Mouse (Mus musculus): ENCODE data around the gene Adssl1.

The Adssl1 gene

DNA sequence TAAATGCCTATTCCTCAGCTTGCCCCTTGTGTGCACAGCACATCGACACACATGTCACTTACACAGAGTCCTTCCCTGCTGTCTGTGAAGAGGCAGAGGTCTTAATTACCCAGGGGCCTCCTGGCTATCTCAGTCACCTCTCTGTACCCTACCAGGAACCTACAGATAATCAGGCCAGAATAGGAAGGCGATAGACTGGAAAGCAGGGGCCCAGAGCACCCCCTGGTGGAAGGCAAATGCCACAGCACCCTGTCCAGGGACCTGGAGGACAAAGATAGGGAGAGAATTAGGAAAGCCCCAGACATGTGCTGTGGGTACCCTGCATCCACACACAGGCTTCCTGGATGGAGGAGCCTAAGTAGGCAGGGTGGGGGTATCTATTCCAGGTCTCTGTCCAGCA lies 3.9 kb downstream of the Adssl1 start:
- DNase-seq (ENCODE audit: low spot score): peak; percentile 50

DNA sequence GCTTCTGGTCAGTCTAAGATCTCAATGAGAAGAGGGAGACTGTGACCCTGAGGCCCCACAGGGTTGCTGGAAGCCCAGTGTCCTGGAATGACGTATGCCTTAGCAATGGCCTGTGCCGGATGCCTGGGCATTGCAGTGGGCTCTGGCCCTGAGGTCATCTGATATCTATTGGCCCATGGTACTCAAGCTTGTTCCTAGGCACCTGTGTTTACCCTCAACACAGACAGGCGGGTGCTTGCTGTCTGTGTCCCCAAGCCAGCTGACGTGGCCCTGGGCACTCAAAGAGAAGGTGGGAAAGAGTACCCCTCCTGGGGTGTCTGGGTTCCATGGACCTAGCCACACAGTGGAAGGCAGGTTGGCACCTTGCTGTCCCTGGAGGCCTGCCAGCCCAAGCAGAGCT lies 5.9 kb downstream of the Adssl1 start:
- no peak for DNase-seq (ENCODE audit: low spot score)

DNA sequence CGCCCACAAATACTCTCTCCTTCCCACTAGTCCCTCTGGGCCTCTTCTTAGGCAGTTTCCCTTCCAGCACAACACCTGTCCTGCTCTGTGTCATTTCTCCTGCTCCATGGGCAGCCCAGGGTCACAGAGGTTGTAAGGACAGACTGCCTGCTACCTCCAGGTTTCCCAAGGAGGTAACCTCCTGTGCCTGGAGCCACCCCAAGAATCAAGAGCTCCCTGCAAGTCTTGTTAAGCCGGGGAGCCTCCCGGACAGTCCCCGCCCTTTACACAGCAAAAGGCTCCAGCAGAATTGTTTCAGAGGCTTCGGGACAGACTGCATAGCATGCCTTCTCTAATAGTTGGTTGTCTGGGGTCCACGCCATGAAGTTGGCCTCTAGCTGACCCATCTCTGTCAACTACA lies 6.6 kb downstream of the Adssl1 start:
- DNase-seq (ENCODE audit: low spot score): no peak

DNA sequence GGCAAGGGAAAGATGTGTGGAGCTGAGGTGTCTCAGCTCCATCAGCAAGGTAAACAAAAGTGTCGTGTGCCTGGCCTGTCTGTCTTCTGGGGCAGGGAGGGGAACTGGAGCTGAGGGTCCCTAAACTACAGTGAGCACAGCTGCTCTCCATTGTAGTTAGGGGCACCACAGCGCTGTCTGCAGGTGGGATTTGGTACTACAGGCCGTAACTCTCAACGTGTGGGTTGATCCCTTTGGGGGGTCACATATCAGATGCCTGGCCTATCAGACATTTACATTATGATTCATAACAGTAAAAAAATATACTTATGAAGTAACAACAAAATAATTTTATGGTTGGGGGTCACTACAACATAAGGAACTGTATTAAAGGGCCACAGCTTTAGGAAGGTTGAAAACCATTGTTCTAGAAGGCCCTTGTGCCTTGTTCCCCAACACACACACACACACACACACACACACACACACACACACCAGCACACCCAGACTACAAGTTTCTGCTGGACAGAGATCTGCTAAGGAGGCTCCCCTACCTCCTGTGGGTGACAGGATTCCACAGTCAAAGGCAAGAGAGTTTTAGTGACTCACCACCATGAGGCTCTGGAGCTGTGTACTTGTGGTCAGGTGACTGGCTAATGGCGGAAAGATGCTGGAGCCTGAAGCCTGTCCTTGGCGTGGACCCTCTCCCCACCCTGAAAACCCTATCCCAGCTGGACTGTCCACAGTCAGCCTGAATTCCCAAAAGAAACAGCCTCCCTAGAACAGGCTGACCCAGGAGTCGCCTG lies 7.4 kb downstream of the Adssl1 start:
- no peak for DNase-seq (ENCODE audit: low spot score)

DNA sequence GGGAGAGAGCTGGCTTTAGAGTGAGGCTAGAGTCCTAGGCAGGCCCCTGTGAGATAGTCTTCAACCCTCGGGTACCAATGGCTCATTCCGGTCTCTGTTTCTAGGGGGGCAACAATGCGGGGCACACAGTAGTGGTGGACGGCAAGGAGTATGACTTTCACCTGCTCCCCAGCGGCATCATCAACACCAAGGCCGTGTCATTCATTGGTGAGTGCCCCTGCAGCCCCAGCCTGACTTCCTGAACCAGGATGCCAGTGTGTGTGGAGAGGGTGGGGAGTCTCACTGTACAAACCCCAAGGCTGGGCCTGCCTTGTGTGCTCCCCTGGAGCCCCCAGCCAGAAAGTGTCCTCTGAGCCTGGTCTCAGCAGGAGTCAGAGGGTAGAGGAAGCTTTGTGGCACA lies 8.4 kb downstream of the Adssl1 start:
- DNase-seq (ENCODE audit: low spot score): no peak

DNA sequence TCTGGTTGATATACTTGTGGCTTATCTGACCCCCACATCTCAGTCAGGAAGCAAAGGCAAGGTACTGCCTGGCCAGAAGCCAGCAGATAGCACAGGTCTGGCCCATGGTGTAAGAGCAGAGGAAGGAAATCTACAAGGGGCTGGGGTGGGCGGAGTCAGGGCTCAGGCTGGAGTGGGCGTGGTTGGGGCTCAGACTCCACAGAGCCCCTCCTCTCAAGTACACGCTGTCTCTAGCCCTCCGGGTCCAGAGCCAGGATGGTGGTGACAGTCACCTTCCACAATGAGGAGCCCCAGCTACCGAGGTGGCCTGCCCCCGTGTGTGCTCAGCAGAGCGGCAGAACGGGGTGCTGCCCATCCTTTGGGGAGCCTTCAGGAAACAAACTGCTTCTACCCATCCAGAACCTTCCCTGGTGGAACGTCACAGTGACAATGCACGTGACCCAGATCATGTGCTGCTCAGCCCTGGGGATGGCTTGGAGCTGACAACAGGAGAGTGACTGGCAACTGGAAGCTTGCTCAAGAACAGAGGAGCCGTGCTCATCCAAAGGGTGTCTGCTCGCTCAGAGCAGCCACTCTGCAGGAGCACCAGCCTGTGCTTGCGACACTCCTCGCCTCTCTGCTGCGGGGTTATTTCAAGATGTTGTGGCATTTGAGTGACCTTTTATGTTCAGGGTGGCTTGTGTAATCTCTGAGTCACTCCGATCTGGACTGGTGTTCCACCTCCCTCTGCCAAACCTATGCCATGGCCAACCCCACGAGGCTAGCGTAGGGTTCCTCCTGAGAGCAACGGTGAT lies 9.3 kb downstream of the Adssl1 start:
- peak; percentile 51 for DNase-seq (ENCODE audit: low spot score)

DNA sequence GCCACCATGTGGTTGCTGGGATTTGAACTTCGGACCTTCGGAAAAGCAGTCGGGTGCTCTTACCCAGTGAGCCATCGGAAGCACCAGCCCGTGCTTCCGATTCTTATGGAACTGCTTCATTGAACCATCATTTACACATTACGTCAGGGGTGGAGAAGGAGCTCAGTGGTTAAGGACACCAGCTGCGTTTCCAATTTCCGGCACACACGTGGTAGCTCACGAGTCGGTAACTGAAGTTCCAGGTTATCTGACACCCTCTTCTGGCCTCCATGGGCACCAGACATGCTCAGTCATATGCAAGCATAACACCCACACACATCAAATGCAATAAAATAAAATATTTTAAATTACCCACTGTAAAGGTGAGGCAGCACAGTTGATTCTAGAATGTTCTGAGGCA lies 10.2 kb downstream of the Adssl1 start:
- no peak for DNase-seq (ENCODE audit: low spot score)

DNA sequence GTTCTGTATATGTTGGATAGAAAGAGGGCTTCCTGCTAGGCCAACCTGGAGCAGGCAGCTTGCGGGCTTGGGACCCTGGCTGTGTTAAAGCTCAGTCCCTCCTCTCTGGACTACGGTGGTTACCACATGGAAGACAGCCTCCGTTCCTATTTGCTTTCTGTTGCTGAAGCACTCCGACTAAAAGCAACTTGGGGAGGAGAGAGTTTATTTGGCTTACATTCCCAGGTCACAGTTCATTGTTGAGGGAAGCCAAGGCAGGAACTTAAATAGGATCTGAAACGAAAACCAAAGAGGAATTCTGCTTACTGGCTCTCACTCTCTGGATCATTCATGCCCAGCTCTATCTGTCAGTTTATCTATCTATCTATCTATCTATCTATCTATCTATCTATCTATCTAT lies 11.0 kb downstream of the Adssl1 start:
- no peak for DNase-seq (ENCODE audit: low spot score)

DNA sequence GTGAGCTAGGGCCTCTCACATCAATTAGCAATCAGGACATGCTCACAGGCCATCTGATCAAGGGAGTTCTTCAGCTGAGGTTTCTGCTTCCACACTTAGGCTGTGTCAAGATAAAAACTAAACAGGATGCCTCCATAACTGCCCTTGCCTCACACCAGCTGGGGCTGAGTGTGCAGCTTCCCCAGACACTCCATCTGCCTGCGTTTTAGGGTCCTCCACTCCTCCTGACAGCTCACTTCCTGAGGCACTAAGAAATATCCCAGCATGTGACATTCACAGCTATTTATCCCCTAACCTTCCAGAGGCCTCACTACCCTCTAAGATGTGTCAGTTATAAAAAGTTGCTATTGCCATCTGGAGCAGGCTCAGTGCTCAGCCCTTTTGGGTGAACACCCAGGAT lies 11.6 kb downstream of the Adssl1 start:
- DNase-seq (ENCODE audit: low spot score): no peak

DNA sequence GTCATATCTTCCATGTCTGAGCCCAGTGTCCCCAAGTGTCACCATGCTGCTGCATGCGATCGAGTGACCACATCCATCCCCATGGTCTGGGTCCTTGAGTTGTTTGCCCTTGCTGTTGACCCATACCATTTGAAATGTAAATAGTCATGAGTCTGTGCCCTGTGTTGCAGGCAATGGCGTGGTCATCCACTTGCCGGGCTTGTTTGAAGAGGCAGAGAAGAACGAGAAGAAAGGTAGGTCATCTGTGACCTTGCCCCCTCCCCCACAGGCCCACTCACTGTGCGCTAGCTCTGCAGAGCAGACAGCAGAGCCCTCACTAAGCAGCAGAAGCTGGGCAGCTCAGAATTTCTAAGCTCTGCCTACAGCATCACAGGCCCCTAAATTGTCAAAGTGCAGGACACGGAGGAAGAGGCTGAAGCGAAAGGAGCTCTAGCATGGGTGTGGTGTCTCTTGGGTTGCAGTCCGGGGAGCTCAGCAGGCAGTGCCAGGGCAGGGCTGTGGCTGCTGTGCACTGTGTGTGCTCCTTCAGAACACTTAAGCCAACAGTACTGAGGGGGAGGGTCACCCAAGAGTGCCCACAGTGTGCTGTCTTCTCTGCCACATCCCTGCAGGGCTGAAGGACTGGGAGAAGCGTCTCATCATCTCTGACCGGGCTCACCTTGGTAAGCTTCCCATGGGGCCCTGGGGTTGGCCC lies 12.4 kb downstream of the Adssl1 start:
- DNase-seq (ENCODE audit: low spot score): no peak

DNA sequence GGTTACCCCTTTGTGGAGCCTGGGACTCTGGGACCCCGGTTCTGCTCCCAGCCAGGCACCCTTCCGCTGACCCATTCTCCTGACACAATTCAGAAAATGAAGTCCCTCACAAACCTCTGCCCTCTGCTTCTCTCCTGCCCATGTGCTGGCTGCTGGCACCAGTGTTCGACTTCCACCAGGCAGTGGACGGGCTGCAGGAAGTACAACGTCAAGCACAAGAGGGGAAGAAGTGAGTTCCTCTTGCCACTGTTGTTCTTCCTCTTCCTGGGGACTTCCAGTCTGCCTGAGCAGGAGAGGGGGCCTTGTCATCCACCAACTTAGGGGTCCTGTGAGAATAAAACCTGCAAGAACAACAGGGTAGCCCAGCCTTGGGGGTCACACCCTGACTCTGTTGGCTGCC lies 13.1 kb downstream of the Adssl1 start:
- DNase-seq (ENCODE audit: low spot score): no peak

DNA sequence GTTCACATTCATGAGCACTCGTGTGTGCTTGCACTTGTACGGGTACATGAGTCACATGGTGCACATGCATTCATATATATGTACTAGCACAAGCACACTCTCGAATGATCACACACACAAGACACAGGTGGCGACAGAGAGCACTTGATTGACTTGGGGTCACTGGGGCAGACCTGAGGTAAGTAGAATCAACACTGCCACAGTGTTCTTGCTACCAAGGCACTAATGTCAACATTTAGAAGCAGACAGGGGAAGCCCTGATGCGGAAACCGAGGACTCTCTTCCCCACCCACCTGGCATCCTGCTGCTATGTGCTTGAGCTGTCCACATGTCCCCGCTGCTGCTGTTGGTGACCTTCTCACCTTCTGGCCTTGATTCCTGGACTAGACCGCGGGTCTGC lies 13.8 kb downstream of the Adssl1 start:
- DNase-seq (ENCODE audit: low spot score): no peak

DNA sequence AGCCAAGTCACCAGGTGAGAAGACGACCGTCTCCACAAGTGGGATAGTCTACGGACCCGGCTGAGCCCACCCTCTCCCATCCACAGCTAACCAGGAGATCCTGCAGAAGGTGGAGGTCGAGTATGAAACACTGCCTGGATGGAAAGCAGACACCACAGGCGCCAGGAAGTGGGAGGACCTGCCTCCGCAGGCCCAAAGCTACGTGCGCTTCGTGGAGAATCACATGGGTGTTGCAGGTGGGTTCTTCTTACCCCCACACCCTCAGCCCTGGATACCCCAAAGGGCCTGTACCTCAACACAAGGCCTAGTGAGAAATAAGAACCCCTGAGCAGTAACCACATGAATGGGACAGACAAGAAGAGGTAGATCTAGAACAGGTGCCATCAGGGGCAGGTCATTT lies 19.7 kb downstream of the Adssl1 start:
- DNase-seq (ENCODE audit: low spot score): no peak

DNA sequence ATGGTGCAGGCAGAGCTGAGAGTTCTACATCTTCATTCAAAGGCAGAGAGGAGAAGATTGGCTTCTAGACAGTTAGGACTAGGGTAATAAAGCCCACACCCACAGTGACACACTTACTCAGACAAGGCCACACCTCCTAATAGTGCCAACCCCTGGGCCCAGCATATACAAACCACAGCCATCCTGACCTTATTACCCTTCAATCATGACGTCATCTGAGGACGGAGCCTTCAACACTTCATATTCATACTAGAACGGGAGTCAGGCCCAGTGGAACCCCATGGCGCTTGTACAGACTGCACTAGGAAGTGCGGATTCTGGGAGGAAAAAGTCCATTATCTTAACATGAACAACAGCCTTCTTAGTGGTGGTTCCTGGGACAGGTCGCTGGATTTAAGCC lies 23.3 kb downstream of the Adssl1 start:
- no peak for DNase-seq (ENCODE audit: low spot score)

DNA sequence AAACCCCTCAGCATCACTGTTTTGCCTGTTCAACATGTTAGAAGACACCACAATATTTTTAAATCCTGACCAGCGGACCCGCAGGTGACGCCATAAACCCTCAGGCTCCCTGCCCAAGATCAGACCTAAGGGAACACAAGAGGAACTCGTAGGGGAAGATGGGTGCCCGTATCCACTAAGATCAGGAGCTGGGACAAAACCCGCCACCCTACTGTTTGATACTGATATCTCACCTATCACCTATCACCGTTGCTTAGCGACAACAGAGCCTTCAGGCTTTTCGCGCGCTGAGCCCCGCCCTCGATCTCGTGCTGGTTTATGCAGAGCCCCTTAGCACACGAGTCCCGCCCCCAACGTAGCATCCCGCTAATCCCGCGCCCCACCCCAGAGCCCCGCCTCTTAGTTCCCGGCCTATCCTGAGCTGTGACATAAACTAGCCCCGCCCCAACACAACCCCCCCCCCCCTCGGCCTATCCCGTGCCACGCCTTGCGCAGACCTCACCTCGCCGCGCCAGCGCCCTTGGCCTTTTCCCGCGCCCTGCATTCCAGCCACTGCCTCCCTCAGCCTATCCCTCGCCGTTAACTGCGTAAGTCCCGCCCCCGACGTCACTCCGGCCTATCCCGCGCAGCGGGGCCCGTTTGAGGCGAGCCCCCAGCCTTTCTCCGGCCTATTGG lies 24.5 kb downstream of the Adssl1 start, which contains the start of gene Siva1:
Siva1 (plus strand) TSS at position 500 of the 675 bp plus-strand sequence.
- peak; percentile 95 for DNase-seq (ENCODE audit: low spot score)

DNA sequence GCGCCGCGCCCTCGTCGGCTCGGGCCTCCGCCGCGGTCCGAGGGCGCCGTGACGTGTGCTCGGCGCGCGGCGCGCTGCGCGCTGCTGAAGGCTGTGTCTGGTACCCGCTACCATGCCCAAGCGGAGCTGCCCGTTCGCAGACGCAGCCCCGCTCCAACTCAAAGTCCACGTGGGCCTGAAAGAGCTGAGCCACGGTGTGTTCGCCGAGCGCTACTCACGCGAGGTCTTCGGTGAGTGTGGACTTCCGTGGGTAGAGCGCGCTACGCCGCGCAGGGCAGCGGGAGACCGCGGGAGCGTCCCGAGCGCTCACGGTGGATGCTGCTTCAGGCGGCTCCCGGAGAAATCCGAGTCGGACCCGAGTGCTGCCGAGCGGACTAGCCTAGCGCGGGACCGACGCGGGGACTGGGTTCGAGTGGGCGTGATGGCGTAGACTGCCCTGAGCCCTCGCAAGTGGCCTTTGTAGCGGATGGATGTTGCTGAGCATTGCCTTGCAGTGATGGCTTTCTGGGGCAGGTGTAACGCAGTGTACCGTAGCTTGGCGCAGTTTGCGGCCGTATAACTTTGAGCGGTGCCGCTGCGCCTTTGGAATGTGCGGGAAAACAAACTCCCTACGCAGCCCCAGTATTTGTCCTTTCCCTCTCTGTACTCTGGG lies 25.1 kb downstream of the Adssl1 start:
- DNase-seq (ENCODE audit: low spot score): no peak

DNA sequence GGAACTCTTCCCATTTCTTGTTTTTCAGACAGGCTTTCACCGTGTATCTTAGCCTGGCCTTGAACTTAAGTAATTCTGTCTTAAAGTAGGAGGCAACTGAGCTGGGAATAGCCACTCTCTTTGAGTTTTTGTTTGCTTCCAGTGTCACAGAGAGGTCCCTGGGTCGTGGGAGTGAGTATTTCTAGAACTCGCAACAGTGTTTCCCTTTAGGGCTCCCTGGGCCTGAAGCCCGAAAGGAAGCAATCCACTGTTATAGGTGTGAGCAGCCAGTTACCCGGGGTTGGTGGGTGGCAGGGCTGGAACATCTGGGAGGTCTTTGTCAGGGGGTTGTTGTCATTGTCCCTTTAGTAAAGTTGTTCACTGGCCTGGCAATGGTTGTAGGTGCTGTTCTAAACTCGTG lies 26.3 kb downstream of the Adssl1 start:
- DNase-seq (ENCODE audit: low spot score): no peak

DNA sequence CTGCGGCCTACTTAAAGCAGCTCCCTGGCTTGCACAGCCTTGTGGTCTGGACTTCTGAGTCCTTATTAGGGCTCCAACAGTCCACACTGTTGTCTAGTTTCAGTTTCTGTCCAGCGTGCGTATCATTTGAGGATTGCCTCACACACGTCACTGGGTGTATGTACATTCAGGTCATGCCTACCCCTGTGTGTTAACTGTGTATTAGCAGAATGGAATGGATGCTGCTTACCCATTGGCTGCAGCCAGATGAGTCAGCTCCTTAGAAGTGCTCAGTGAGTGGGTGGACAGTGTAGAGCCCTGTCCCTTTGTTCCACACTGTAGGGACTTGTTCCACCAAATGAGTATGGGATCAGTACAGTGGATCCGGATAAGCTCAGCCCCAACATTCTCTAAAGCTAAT lies 28.2 kb downstream of the Adssl1 start:
- no peak for DNase-seq (ENCODE audit: low spot score)

DNA sequence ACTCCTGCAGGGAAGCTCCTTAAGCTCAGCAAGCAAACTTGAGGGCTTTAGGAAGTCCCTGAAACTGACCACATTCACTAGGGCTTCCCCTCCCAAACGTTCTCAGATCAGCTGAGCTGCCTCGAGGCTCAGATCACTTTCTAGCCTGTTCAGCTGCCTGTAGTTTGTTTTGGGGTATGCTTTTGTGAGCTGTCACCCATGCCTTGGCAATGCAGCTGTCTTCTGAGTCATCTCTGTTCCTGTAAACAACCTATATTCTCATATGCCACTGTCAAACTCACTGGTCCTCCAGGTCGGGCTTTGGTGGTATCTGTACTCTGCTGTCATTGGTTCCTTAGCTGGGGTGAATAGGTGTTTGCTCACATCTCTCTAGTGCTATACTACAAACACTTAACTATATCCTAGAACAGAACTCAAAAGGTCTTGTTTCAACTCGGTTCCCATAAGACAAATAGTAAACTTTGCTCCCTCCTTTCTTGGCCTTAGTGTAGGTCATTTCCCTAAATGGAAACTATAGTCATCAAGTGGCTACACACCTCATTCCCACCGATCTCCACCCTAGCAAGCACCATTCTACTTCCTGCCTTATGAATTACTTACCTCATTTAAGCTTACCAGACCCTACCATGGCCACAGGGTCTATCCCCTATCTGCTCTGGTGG lies 32.1 kb downstream of the Adssl1 start:
- DNase-seq (ENCODE audit: low spot score): no peak

DNA sequence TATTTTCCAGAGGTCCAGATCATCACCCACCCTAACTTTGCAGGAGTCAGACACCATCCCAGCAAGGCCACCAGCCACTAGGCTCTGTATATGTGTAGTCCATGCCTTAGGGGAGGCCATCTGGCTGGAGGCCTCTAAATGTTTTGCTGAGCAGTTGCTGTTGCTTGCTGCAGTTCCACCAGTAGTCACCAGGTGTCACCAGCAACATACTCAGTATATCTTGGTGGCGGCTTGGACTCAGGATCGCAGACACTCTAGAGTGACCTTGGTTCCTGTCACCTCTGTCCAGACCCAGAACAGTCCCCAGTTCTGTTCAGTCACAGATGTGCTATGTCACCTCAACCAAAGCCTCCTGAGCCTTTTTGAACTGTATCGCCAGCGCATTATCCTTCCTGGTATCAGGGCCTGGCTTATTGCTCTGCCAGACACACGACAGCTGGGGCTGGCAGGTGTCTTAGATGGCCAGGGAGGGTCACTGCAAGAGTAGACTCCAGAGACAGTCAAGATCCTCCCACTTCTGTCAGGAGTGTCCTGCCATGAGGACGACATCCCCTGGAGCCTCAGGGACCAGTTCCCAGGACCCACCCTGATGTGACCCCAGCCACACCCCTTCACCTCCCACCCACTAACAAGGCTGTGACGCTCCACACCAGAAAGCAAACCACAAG lies 33.4 kb downstream of the Adssl1 start:
- peak; percentile 65 for DNase-seq (ENCODE audit: low spot score)

DNA sequence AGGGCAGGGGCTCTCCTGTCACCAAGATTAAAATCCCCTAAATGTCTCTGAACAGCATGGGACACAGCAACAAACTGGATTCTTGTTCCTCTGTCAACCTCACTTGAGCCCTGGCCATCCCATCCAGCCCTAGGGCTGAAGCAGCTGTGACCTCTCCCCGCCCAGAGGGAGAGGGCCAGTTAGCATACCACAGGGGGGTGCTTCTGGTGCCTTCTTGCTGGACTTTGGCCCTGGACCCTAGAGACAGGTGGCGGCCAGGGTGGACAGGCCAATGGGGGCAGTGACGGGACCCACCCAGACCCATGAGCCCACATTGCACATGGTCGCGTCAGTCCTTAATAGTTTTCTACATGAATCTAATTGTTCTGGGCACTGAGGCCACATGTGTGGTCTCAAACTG lies 34.2 kb downstream of the Adssl1 start:
- DNase-seq (ENCODE audit: low spot score): no peak
